Mouse (Mus musculus) midbrain, embryonic 15.5 days (tissue): ENCODE data around the gene St8sia1. TPM values are rescaled to one million over a fixed set of nuclear protein-coding genes. Genes with fewer than 3 reads are reported as not detected.

Experiments
- ATAC-seq: fragments of 200-750 bp; cut with Nextera tagmentation; replicated peaks from 2 replicates; pipeline ENCODE4 v1.8.0; 2017; ENCODE audit warnings: moderate TSS enrichment
- H3K27ac ChIP-seq: fragments of 300-500 bp; sonication (generic); 2 replicates; pipeline ENCODE4 v1.5.1; 2015; ENCODE audit warnings: mild to moderate bottlenecking, inconsistent platforms
- H3K27me3 ChIP-seq: fragments of 300-500 bp; sonication (generic); replicated peaks from 2 replicates; pipeline ENCODE4 v1.6.1; 2015; ENCODE audit warnings: inconsistent platforms
- H3K36me3 ChIP-seq: fragments of 300-500 bp; sonication (generic); replicated peaks from 2 replicates; pipeline ENCODE4 v1.6.1; 2015; ENCODE audit warnings: inconsistent platforms
- H3K4me1 ChIP-seq: fragments of 300-500 bp; sonication (generic); 2 replicates; pipeline ENCODE4 v1.6.1; 2015; ENCODE audit warnings: inconsistent platforms
- H3K4me2 ChIP-seq: fragments of 300-500 bp; sonication (generic); 2 replicates; pipeline ENCODE4 v1.6.1; 2015; ENCODE audit warnings: inconsistent platforms, mild to moderate bottlenecking, moderate library complexity
- H3K4me3 ChIP-seq: fragments of 300-500 bp; sonication (generic); 2 replicates; pipeline ENCODE4 v1.5.1; 2015; ENCODE audit warnings: mild to moderate bottlenecking, inconsistent platforms
- H3K9ac ChIP-seq: fragments of 300-500 bp; sonication (generic); 2 replicates; pipeline ENCODE4 v1.6.1; 2015; ENCODE audit warnings: mild to moderate bottlenecking, inconsistent platforms
- H3K9me3 ChIP-seq: fragments of 300-500 bp; sonication (generic); 2 replicates; pipeline ENCODE4 v1.6.1; 2016; ENCODE audit warnings: inconsistent platforms
- WGBS: fragments of 180-500 bp; shearing (Covaris S2); methylation state at CpG from one replicate; pipeline ENCODE4 v1.1.7; 2015; ENCODE audit warnings: mixed read lengths; 5-methylcytosine and 5-hydroxymethylcytosine counted together
- polyA plus RNA-seq: library from polyadenylated mRNA; unstranded; fragments of >200 nt; fragmentation: Nextera tagmentation; extraction: Ambion mirVana; gene quantifications from 2 replicates; pipeline ENCODE4 v1.2.1, GENCODE M21; 2015

The St8sia1 gene
- polyA plus RNA-seq, 1 experiment from 2014 or later: 8.8 TPM

GRCm38 (mm10) chr6:142885364-142886154 lies 78.7 kb downstream of the St8sia1 start:
- no peaks in the 10 kb centered on the region for H3K9me3 ChIP-seq
- no peak overlapping the region for H3K4me2 ChIP-seq
- H3K27me3 ChIP-seq: no peaks in the 10 kb centered on the region
- 91% methylated on average over 11 of the region's 11 CpGs for WGBS
- no peak overlapping the region for H3K27ac ChIP-seq
- H3K36me3 ChIP-seq: no peaks in the 10 kb centered on the region
- no peak for ATAC-seq
- H3K9ac ChIP-seq: no peak overlapping the region
- H3K4me3 ChIP-seq: no peak overlapping the region
- no peaks in the 10 kb centered on the region for H3K4me1 ChIP-seq

- no peak for ATAC-seq
- Histone ChIP-seq H3K27ac (no peak overlapping the region), H3K9me3 (no peaks in the 10 kb centered on the region), H3K4me2 (no peak overlapping the region), H3K4me1 (peaks cover 8% of the 10 kb centered on the region), H3K4me3 (no peak overlapping the region), H3K9ac (no peak overlapping the region), H3K27me3 (no peaks in the 10 kb centered on the region), H3K36me3 (no peaks in the 10 kb centered on the region)
- 60% methylated on average over 9 of the region's 9 CpGs for WGBS
These were observed 80.1 kb downstream of the St8sia1 start for GRCm38 (mm10) chr6:142884128-142884527.

GRCm38 (mm10) chr6:142880849-142881470 lies 83.3 kb downstream of the St8sia1 start:
- H3K27ac ChIP-seq: no peak overlapping the region
- H3K4me3 ChIP-seq: no peak overlapping the region
- H3K27me3 ChIP-seq: no peaks in the 10 kb centered on the region
- H3K9me3 ChIP-seq: no peaks in the 10 kb centered on the region
- ATAC-seq: no peak
- H3K4me1 ChIP-seq: peaks cover 34% of the 10 kb centered on the region
- no peaks in the 10 kb centered on the region for H3K36me3 ChIP-seq
- no peak overlapping the region for H3K9ac ChIP-seq
- WGBS: 93% methylated on average over 8 of the region's 8 CpGs
- H3K4me2 ChIP-seq: no peak overlapping the region

GRCm38 (mm10) chr6:142878744-142879701 lies 85.2 kb downstream of the St8sia1 start:
- 46% methylated on average over 15 of the region's 15 CpGs for WGBS
- no peaks in the 10 kb centered on the region for H3K27me3 ChIP-seq
- H3K4me3 ChIP-seq: no peak overlapping the region
- no peaks in the 10 kb centered on the region for H3K9me3 ChIP-seq
- H3K27ac ChIP-seq: no peak overlapping the region
- H3K9ac ChIP-seq: no peak overlapping the region
- no peak for ATAC-seq
- no peak overlapping the region for H3K4me2 ChIP-seq
- H3K4me1 ChIP-seq: peaks cover 39% of the 10 kb centered on the region
- no peaks in the 10 kb centered on the region for H3K36me3 ChIP-seq

- H3K4me2 ChIP-seq: no peak overlapping the region
- no peak overlapping the region for H3K9ac ChIP-seq
These were observed 87.0 kb downstream of the St8sia1 start for GRCm38 (mm10) chr6:142877221-142877620.

GRCm38 (mm10) chr6:142876279-142876899 lies 87.9 kb downstream of the St8sia1 start:
- no peaks in the 10 kb centered on the region for H3K9me3 ChIP-seq
- H3K27ac ChIP-seq: peak overlapping the region; percentile 69
- H3K4me1 ChIP-seq: peaks cover 39% of the 10 kb centered on the region
- ATAC-seq: peak; percentile 69
- no peak overlapping the region for H3K9ac ChIP-seq
- H3K4me3 ChIP-seq: no peak overlapping the region
- peak overlapping the region; percentile 23 for H3K4me2 ChIP-seq
- H3K36me3 ChIP-seq: no peaks in the 10 kb centered on the region
- no peaks in the 10 kb centered on the region for H3K27me3 ChIP-seq
- WGBS: 3% methylated on average over 8 of the region's 8 CpGs

More at GRCm38 (mm10) chr6:142877221-142877620, 87.0 kb downstream of the St8sia1 start:
- Histone ChIP-seq H3K27me3 (no peaks in the 10 kb centered on the region), H3K9me3 (no peaks in the 10 kb centered on the region), H3K27ac (peak overlapping the region; percentile 69), H3K4me1 (peaks cover 39% of the 10 kb centered on the region), H3K36me3 (no peaks in the 10 kb centered on the region), H3K4me3 (no peak overlapping the region)
- WGBS: 30% methylated on average over 6 of the region's 6 CpGs
- peak; percentile 53 for ATAC-seq

- H3K27ac ChIP-seq: no peak overlapping the region
- H3K27me3 ChIP-seq: no peaks in the 10 kb centered on the region
- no peak for ATAC-seq
- 86% methylated on average over 11 of the region's 11 CpGs for WGBS
- no peak overlapping the region for H3K4me2 ChIP-seq
- no peaks in the 10 kb centered on the region for H3K36me3 ChIP-seq
- peaks cover 29% of the 10 kb centered on the region for H3K4me1 ChIP-seq
- no peaks in the 10 kb centered on the region for H3K9me3 ChIP-seq
- no peak overlapping the region for H3K4me3 ChIP-seq
- no peak overlapping the region for H3K9ac ChIP-seq
These were observed 90.3 kb downstream of the St8sia1 start for GRCm38 (mm10) chr6:142873795-142874563.

- ATAC-seq: no peak
- 82% methylated on average over 7 of the region's 7 CpGs for WGBS
- Histone ChIP-seq H3K9ac (no peak overlapping the region), H3K27me3 (no peaks in the 10 kb centered on the region), H3K36me3 (0 out of 2 replicates have a peak, but pooled peaks cover 2% of the 10 kb centered on the region), H3K4me2 (no peak overlapping the region), H3K9me3 (no peaks in the 10 kb centered on the region), H3K4me3 (no peak overlapping the region), H3K4me1 (peaks cover 13% of the 10 kb centered on the region), H3K27ac (no peak overlapping the region)
These were observed 94.4 kb downstream of the St8sia1 start for GRCm38 (mm10) chr6:142869715-142870422.

- H3K9ac ChIP-seq: no peak overlapping the region
- H3K4me2 ChIP-seq: peak overlapping the region; percentile 13; the same call in 1 of the 2 replicates
- no peaks in the 10 kb centered on the region for H3K27me3 ChIP-seq
- H3K9me3 ChIP-seq: no peaks in the 10 kb centered on the region
- 9% methylated on average over 9 of the region's 9 CpGs for WGBS
- H3K27ac ChIP-seq: peak overlapping the region; percentile 80
- 0 out of 2 replicates have a peak, but pooled peaks cover 5% of the 10 kb centered on the region for H3K36me3 ChIP-seq
- no peak overlapping the region for H3K4me3 ChIP-seq
- H3K4me1 ChIP-seq: peaks cover 13% of the 10 kb centered on the region
- ATAC-seq: peak; percentile 85
These were observed 96.7 kb downstream of the St8sia1 start for GRCm38 (mm10) chr6:142867471-142868055.

GRCm38 (mm10) chr6:142867023-142867422 lies 97.2 kb downstream of the St8sia1 start:
- Histone ChIP-seq H3K27me3 (no peaks in the 10 kb centered on the region), H3K4me2 (0 out of 2 replicates have a peak overlapping the region, but pooled peaks have one; percentile 13), H3K36me3 (0 out of 2 replicates have a peak, but pooled peaks cover 5% of the 10 kb centered on the region), H3K9ac (no peak overlapping the region), H3K27ac (peak overlapping the region; percentile 80), H3K9me3 (no peaks in the 10 kb centered on the region), H3K4me3 (no peak overlapping the region), H3K4me1 (peaks cover 13% of the 10 kb centered on the region)
- 91% methylated on average over 2 of the region's 2 CpGs for WGBS
- peak; percentile 34; the same call in 1 of the 2 replicates for ATAC-seq
